Mouse (Mus musculus): ENCODE measurements around the gene Hist2h2aa2. TPM values are rescaled to one million over a fixed set of nuclear protein-coding genes. Genes with fewer than 3 reads are reported as not detected.
"Not testable (repeated sequence)": the region's sequence is repeated elsewhere in the genome, so short reads cannot be mapped to it uniquely, and the experiment has no call there.

Gene Hist2h2aa2
- total RNA-seq, 1 experiment from 2014 or later = 742 TPM

DNA sequence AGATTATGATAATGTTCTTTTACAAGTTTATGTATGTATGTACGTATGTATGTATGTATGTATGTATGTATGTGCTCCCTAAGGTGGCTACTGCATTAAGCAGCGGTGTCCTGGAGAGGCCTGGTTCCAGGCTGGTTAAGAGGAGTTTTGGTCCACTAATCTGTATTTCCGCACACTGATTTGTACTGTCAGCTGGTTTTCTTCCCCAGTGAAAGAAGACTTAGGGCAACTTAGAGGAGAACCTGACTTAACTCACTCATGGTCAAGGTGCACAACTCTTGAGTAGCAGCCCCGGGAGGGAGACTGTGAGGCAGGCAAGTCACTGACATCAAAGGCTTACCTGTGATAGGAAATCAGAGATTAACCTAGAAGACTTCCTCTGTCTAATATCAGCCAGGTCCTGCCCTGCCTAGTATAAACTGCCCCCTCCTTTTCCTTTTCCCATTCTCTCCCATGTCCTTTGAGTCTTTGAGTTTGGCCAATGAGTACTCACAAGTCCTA, 3.2 kb downstream of the Hist2h2aa2 start:
- no peak for DNase-seq

DNA sequence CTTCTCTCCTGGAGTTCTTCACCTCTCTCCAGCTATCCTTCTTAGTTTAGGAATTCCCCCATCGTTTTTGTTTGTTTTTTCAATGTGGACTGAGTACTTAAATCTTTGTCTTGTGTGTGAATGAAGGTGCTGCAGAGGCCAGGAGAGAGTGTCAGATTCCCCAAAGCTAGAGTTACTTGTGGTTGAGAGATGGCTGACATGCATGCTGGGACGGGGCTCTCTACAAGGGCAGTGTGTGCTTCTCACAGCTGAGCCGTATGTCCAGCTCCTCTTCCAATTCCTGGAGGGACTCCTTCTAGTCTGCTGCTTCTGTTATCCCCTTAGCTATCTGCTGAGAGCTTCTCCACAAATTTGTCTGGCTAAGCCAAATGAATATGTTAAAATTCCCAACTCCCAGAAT, 4.2 kb downstream of the Hist2h2aa2 start:
- DNase-seq = no peak

DNA sequence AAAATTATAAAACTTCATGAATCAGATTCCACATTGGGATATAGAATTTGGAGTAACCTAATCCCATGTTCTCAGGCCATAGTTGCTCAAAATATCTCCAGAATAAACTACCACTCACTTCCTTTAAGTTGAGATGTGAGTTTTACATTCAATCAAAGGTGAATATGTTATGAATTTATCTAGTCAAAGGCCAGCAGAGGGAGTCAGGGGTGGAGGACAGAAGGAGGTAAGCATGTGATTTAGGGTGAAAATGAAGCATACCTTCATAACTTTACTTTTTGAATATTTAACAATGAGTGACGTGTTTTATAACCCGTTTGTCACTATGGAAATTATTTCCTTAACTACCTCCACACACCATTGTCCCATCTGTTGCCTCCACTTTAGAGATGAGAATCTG, 5.2 kb downstream of the Hist2h2aa2 start:
- DNase-seq = no peak

DNA sequence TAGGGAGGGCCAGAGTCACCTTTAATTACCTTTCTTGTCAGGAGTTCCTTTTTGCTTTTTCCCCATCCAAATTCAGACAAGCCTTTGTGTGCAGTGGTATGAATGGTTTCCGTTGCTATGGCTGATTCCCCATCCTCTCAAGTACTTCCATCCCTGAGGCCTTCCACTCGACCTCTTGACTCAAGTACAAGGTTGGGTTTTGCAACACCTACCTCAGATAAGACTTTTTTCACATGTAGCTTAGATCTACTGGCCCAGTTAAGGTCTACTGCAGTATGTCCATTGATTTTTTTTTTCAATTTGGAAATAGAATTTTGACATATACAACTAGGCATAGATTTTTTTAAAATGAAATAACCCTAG, 8.3 kb downstream of the Hist2h2aa2 start:
- no peak for DNase-seq

DNA sequence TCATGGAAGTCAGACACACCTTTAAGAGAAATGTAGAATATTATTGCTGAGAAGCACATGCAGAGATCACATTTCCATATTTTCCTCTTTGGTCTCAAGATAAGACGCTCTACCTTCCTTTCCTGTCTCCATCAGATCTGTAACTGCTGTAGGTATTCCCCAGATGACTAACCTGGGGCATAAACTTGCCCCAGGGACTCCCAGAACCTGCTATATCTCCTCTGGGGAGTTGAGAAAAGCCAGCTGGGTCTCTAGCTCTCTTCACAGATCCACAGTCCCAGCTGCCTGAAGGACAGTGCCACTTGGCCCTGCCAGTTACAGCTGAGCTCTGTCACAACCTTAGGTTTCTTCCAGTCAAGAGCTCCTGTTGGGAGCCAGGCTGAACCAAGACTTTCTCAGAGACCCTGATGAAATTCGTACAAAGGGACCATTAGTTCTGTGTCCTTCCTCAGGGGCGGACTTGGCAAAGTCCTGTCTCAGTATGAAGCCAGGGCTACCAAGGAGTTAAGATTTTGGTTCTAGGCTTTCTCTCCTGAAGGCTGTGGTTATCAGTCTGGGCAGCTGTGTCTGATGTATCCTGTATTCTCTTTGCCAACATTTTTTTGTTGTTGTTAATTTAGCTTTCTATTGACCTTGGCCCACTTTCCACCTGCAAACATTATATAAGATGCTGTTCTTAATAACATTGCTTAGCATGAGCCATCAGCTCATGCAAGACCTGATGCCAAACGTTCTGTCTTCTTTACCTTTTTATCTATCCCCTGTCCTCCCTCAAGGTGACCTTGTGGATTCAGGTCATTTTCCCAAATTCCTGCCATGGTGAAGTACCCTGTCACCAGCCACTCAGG, 8.9 kb downstream of the Hist2h2aa2 start:
- DNase-seq = no peak

DNA sequence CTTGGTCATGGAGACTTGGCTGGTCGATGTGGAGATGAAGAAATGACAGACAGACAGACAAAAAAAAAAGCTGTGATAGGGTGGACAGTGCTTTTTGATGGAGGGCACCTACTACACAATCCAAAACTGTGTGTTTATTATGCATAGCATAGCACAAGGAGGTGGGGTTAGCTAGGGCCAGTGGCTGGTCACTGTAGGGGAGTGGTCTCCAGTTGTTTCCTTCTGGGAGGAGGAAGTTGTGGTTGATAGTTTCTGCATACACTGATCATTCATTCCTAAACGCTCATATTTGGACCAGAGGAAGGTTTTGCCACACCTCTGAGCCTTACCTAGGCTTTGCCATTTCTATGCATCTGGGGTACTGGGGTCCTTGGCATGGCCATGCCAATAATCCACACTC, 9.7 kb downstream of the Hist2h2aa2 start:
- DNase-seq = no peak

DNA sequence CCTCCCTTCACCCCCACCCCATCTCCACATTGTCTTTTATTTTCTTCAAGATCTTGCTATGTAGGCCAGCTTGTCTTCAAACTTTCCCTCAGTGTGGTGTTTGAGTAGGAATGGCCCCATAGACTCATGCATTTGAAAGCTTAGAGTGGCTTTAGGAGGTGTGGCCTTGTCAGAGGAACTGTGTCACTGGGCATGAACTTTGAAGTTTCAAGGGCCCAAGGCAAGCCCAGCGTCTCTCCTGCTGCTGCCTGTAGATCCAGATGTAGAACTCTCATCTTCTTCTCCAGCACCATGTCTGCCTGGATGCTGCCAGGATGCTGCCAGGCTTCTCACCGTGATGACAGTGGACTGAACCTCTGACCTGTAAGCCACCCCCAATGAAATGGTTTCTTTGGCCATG, 11.2 kb downstream of the Hist2h2aa2 start:
- DNase-seq = no peak

DNA sequence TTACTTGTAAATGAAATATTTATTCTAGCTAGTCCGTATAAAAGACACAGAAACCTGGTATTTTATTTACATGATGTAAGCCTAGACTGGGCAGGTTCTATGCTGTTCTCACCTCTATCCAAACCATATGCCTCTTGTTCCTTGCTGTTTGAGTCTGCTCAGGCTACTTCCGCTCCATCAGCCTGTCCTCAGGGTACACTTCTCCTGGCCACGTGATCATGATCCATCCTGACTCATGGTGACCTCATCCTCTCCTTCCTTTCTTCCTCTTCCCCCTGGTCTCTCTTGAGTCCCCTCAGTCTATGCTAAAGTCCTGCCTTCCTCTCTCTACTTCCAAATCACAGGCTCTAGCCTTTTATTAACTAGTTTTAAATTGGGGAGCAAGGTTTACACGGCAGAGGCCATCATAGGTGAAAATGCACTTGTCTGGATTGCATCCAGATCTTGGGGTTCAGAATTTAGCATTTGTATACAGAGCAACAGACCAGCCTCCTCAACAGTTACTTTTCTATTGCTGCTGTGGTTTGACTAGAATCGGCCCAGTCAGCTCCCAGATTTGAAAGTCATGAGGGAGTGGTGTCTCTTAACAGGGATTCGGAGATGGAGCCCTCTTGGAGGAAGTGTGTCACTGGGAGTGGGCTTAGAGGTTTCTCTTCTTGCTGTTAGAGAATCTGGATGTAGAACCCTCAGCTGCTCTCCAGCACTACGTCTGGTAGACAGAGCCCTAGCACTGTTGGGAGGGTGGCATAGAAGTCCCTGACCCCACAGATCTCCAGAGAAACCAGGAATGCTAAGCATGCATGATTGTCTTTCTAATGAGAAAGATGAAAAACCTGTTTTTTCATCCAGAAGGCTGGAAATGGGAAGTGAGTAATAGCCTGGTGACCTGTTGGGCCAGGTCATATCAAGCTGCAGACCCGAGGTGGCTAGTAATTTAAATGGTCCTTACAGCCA, 13.1 kb downstream of the Hist2h2aa2 start:
- no peak for DNase-seq

DNA sequence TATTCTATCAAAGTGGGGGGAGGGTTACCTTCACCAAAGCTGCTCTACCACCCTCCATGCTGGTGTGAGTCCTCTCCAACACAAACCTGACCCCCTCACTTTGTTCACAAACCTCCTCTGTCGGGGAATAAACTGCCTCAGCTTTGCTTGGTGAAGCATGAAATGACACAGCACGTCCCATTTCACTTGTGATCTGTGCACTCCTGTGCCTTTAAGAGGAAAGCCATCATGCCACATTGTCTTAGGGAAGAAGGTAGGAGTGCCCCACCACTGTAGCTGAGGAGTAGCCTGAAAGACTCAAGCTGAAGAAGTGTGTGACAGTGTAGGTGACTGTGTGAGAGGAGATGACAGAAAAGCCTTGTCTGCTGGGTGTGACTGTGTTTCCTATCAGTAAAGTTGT, 14.7 kb downstream of the Hist2h2aa2 start:
- no peak for DNase-seq

DNA sequence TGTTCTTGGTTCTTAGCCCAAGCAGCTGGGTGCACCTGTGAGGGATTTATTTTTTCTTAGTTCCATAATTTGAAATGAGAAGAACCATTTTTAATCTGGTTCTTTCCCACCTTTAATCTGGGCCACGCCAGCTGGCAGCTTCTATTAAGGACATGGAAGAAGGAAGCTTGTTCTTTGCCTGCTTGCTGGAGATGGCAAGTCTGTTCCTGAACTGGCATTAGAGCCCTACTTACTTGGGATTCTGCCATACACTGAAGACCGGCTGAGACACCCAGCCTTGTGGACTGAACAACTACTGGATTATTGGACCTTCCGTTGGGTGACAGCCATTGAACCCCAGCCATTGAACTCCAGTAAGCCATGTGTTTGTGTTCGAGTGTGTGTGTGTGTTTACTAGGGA, 17.3 kb downstream of the Hist2h2aa2 start:
- DNase-seq = no peak

DNA sequence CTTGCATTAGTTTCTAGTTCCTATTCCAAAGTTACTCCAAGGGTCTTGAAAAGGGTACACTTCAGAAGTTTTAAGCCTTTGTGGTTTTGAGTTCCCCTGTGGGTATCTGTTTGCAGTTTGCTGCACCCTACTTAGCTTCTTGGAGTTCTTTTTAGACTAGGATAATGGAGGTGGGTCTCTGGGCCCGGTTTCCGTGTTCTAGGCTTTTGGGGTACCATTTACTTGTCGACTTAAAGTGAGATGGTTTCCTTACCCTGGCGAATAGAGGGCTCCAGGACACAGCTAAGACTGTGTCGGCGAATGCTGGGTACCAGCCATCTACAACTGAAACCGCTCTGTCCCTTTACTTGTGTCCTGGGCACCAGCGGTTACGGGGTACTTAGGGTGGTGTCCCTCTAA, 18.4 kb downstream of the Hist2h2aa2 start:
- DNase-seq = no peak

DNA sequence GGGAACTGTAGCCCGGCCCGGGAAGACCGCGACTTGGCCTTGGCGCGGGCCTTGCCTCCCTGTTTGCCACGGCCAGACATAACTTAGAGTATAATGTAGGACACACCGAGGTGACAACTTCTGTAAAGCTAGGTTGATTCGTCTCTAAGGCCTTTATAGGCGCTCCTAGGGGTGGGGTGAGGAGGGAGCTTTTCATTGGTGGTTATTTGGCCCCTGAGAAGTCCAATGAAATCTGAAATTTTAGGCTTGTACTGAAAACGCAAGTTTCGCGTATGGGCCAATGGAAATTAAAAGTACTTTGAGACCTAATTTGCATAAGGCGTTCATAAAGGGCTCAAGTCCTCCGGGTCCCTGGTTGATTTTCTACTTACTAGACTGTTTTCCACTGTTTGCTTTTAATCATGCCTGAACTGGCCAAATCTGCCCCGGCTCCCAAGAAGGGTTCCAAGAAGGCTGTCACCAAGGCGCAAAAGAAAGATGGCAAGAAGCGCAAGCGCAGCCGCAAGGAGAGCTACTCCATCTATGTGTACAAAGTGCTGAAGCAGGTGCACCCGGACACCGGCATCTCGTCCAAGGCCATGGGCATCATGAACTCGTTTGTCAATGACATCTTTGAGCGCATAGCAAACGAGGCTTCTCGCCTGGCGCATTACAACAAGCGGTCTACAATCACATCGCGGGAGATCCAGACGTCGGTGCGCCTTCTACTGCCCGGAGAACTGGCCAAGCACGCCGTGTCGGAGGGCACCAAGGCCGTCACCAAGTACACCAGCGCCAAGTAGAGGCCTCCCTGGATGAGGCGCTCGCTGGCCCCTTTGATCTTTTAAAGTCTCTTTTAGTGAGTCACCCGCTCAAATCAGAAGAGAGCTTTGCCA, 19.1 kb downstream of the Hist2h2aa2 start, which contains the start of the genes Hist2h2ac and Hist2h2be:
Hist2h2ac (minus strand) TSS at position 116 of the 875 bp plus-strand sequence.
Hist2h2be (plus strand) TSS at position 355 of the 875 bp plus-strand sequence.
- DNase-seq = peak; percentile 80

DNA sequence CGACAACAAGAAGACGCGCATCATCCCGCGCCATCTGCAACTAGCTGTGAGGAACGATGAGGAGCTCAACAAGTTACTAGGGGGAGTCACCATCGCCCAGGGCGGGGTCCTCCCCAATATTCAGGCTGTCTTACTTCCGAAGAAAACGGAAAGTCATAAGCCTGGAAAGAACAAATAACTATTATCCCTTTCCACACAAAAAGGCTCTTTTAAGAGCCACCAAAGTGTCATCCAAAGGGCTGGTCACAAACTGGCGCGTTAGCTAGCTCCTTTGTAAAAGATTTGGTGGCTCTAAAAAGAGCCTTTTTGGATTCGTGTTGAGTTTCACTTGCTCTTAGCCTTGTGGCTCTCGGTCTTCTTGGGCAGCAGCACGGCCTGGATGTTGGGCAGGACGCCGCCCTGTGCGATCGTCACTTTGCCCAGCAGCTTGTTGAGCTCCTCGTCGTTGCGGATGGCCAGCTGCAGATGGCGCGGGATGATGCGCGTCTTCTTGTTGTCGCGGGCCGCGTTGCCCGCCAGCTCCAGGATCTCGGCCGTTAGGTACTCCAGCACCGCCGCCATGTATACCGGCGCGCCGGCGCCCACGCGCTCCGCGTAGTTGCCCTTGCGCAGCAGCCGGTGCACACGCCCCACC, 19.8 kb downstream of the Hist2h2aa2 start:
- not testable (repeated sequence) for DNase-seq

DNA sequence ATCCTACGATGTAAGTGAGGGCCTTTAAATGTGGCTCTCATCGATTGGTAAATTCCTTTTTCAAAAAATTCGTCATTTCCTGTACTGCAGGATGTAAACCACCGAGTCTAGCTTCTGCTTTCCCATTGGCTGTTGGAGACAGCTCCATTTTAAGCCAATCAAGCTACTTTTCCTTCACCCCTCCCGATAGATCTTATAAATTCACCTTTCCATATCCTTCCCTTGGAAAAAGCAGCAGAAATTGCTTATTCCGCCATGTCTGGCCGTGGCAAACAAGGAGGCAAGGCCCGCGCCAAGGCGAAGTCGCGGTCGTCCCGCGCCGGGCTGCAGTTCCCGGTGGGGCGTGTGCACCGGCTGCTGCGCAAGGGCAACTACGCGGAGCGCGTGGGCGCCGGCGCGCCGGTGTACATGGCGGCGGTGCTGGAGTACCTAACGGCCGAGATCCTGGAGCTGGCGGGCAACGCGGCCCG, 20.4 kb downstream of the Hist2h2aa2 start, which contains the start of the genes Bola1 and Hist2h2ab:
Bola1 (minus strand) TSS at position 49 of the 470 bp plus-strand sequence.
Hist2h2ab (plus strand) TSS at position 205 of the 470 bp plus-strand sequence.
- DNase-seq = peak; percentile 61

DNA sequence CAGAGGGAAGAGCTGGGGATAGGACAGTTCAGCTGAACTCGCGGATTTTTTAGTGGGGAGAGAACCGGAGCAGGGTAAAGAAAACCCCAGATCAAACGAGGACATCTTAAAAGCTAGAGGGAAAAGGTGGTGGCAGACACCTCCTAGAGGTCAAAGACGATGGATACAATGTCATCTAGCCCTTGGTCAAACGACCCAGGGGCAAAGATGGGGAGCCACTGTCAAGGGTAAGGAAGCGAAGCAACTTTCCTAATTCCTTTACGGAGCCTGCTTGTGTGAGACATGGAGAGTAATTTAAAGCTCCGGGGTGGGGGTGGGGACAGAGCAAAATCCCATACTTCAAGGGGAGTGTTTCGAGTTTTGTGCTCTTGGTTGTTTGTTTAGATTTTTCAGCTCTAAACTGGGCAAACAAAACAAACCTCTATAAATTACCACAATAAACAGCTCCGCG, 20.9 kb downstream of the Hist2h2aa2 start:
- no peak for DNase-seq

DNA sequence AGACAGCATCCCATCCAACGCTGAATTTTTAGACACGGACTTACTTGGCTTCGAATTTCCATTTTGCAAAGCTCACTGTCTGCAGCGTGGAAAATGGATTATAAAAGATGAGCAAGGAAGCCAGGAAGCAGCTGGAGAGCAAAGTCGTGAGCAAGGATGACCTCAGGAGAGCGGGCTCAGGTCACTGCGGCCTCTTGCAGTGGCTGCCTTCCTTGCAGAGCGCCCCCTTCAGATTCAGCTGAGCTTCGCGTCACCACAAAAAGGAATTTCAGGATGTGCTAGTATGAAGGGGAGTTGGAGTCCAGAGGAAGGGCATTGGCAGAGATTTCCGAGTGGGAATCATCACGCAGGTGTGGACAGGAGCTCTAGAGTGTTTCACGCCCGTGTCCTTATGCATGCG, 30.8 kb downstream of the Hist2h2aa2 start:
- DNase-seq = peak; percentile 23

DNA sequence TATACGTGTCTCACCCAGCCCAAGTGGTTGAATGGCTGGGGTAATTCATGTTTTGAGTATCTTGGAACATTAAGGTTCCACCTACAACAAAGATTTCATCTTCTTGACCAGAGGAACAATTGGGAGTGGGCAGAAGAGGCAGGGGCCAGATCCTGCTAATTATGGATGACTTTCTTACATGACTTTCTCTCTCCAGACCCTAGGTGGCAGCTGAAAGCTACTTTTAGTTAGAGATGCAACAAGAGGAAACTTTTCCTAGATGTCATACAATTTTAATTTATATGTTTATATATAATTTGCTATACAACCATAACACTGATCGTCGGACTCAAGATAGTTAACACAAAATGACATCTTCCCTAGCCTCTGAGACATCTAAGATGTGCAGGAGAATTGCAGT, 32.3 kb downstream of the Hist2h2aa2 start:
- no peak for DNase-seq

DNA sequence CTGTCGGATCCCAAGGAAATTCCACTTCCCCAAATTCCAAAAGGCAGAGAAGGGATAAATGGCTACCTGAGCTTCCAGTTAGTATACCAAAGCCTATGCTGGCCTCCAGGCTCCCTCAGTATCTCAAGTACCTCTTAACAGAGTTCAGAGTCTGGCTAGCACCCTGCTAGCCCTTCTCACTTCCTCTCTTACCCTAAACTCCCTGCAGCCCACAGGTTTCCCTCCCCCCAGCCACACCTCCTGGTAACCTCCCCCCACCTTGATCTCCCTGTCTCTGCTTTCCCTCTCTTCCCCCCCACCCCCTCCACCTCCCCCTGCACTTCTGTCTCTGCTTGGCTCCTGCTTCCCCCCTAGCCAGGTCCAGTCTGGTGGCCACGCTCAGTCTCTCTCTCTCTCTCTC, 40.3 kb downstream of the Hist2h2aa2 start:
- no peak for DNase-seq

DNA sequence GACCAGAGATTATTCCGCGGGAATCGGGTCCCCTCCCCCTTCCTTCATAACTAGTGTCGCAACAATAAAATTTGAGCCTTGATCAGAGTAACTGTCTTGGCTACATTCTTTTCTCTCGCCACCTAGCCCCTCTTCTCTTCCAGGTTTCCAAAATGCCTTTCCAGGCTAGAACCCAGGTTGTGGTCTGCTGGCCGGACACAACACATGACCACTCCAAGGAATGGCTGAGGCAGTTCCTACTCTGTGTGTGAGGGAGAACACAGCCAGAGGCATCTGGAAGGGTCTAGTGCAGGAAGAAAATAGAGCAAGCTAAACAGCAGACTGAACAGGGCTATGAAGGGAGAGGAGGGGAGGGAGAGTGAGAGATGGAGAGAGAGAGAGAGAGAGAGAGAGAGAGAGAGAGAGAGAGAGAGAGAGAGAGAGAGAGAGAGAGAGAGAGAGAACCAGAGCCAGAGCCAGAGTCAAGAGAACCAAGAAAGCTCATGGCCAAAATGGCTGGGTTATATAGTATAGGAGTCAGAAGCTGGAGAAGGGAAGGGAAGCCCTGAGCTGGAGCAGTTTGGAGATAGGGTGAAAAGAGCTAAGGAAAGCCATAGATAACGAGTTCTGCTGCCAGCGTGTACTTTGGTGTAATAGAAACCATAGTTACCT, 41.4 kb downstream of the Hist2h2aa2 start:
- not testable (repeated sequence) for DNase-seq

DNA sequence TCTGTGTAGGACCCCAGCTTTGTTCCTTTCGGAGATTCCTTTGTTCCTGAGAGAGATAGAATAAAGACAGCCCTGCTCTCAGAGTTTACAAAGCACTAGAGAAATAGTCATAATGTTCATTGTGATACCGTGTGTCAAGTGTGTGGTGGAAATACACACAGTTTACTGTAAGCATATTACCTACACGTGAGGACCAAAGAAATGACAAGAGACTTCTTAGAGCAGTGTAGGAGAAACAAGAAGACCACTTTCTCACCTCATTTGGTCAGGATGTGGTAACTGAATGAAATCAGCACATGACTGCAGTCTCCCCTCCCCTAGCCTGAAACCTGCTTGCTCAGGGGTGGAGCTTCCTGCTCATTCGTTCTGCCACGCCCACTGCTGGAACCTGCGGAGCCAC, 41.9 kb downstream of the Hist2h2aa2 start:
- DNase-seq = no peak

All from adrenal gland, postnatal 25 days (tissue).